Mouse (Mus musculus) urinary bladder, postnatal 36 days (tissue): ENCODE results near the gene Sdc4.

Experiments
- DNase-seq, 2 experiments: peaks; one replicate each; pipeline ENCODE4 v3.0.0; 2022; ENCODE audit warnings: low spot score in 2 of 2, mixed read lengths in 1 of 2

The Sdc4 gene

DNA sequence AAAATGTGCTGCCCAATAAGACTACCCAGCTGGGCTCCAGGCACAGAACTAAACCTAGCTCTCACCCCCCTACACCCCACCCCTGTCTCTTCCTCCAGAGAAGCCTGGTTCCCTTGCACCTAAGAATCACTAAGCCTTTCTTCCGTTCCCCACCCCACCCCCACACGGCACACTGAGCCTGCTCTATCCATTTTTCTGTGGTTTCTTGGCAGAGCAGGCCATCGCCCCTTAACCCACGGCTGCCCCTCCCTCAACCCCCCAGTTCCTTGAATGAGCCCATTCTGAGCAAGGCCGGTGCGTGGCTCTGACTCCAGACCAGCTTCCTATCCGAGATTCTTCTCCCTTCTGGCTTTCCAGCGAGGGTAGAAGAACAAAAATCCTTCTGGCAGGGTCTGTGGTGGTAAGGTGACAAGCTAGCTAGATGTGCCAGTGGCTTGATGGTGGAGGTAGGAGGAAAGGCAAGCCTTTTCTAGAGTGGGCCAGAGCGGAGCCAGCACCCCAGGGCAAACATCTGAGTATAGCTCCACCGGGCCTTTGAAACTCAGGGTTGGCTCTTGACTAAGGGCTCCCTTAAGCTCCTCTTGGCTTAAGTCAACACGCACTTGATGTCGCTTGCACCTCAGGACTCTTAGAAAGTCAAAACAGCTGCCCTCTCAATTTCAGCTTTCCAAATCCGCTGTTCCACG is 40.1 kb downstream of the Sdc4 start:
- DNase-seq: no peak

DNA sequence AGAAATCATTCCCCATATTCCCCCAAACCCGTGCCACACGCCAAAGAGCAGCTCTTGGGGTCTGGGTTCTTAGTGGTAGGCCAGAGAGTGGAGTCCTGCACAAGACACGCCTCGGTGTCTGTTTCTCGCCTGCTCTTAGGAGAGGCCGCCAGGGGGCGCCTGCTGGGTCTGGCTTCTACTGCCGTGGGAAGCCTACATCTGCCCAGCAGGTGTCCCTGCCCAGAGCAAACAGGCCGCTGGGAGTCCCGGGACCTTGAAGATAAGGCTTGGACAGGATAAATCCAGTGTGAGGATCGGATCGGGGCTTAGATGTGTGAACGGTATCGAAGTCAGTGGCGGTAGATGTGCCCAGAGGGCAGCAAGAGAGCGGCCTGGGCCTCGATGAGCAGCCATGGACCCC is 40.8 kb downstream of the Sdc4 start, which contains the start of gene Rbpjl:
TSS of gene Rbpjl (plus strand) at position 236 of the 400 bp plus-strand sequence.
- DNase-seq: peak; percentile 63 to 73

DNA sequence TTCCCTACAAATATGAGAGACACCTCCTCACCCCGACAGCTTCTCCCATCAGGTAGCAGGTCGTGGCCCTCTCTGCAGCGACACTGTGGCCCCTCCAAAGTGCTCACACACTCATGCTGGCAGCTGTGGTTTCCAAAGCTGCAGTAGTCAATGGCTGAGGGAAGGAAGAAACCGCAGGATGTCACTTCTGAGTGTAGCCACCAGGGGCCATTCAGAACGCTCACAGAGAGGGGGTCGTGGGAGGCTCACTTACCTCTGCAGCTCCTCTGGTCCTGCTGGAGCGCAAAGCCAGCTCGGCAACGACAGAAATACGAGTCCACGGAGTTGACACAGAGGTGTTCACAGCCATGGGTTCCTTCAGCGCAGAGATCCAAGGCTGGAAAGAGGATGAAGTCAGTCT is 46.8 kb downstream of the Sdc4 start:
- no peak for DNase-seq

DNA sequence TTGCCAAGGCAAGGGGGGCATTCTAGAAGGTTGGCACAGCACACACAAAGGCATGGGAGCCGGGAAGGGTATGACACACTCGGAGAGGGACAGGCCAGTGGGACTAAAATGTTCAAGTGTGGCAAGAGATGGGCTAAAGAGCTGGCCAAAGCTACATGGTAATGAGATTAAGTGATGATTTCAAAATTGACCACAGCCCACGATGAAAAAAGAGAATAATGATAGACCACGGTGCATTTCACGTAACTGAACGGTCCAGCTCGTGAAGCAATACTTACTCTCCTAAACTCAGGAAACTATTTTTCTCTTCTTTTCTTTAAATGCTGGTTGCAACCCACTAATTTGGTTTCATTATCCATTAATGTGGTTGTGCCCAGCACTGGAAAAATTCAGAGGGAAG is 47.6 kb downstream of the Sdc4 start:
- no peak for DNase-seq

DNA sequence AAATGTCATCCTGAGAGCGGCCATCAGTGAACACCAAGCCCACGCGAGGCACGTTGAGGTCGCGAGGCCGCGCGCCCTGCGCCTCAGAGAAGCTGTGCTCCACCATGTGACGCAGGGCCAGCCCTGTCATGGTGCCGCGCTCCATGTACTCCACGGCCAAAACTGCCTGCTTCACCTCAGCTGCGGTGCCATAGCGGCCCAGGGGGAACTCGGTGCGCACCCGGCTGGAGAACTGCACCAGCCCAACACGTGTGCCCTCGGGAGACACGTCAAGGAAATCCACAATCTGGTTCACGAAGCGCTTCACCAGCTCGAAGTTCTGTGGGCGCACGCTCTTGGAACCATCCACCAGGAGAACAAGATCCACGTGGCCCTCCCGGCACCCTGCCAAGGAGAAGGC is 50.6 kb downstream of the Sdc4 start:
- no peak for DNase-seq

DNA sequence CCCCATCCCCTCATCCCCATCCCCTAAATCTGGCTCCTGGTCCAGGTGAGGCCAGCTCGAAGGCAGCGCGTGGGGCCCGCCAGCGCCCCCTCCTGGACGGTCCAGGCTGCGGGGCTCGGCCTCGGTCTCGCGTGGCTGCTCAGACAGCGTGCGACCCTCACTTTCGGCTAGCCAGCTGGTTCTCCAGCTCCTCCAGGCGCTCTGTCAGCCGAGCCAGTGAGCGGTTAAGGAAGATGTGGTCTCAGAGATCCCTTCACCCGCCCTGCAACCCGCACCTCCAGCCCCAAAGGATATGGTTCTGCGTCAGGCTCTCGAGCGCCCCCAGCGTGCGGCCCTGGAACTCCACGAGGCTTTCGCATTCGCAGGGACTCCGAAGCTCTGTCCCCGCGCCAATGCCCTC is 54.2 kb downstream of the Sdc4 start:
- peak; percentile 70 to 78 for DNase-seq

DNA sequence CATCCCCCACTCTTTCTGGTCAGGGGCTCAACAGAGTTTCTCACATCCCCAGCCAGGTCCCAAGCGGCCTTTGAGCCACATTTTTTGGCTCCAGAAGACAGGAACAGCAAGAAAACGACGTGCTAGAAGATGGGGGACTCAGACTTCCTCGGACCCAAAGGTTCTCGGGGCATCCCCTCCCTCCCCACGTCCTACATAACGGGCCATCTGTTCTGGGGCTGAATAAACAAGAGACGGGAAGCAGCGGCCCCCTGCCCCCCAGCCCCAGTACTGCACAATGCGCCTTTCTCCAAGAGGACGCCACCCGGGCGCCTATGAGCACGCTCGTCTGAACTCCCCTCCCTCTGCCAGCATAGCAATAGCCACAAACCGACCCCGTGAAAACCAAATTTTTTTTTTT is 54.7 kb downstream of the Sdc4 start, which contains the start of gene Slpi:
TSS of gene Slpi (minus strand) at position 76 of the 400 bp plus-strand sequence.
- no peak for DNase-seq

DNA sequence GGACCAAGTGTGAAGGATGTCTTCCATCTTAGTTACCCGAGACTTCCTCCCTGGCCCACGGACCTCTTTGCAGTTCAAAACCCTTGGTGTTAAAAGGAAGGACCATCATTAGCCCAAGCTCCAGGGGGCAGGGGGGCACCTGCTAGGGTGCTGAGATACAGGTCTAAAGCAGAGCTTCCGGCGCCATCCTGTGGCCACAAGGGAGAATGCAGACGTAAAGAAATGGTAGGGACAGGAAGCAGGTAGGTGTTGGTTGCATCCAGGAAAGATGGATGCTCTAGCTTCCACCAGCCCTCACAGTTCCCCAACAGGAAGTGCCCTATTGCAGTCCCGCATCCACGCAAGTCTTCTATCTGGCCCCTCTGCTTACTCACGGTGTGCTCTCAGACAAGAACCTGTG is 56.7 kb downstream of the Sdc4 start:
- peak in 1 of 2 experiments; percentile 40 for DNase-seq

DNA sequence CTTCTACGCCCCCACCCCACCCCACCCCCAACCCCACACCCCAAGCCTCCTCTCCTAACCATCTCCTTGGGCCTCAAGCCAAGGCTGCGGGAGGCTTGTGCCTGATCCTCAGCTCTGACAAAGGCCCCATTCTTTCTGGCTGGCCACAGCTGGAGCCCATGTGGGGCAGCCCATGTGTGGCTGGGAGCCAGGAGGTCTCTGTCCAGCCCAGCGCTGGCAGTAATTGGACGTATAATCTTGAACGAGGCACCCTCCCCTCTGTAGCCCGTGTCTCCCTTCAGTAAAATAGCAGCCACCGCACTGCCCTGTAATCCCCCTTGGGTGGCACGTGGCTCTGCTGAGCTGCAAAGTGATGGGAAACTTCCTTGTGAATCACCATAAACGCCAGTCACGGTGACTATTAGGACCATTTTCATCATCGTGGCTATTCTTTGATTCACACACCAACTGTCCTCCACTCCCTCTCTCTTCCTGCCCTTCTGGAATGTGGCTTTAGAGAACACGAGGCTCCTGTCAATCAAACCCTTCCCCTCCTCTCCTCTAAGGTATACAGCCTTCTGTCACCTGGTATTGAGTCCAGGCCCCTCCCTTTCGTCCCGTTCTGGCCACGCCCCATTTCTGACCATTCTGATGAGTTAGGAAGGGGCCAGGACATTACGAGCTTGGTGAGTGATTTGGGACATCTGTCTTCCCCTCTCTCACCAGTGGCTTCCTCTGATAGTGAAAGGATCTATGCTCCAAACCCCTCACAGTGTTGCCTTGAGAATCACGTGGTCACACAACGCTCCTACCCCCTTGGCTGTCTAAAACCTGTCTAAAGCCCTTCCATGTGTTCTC is 57.5 kb downstream of the Sdc4 start:
- no peak for DNase-seq

DNA sequence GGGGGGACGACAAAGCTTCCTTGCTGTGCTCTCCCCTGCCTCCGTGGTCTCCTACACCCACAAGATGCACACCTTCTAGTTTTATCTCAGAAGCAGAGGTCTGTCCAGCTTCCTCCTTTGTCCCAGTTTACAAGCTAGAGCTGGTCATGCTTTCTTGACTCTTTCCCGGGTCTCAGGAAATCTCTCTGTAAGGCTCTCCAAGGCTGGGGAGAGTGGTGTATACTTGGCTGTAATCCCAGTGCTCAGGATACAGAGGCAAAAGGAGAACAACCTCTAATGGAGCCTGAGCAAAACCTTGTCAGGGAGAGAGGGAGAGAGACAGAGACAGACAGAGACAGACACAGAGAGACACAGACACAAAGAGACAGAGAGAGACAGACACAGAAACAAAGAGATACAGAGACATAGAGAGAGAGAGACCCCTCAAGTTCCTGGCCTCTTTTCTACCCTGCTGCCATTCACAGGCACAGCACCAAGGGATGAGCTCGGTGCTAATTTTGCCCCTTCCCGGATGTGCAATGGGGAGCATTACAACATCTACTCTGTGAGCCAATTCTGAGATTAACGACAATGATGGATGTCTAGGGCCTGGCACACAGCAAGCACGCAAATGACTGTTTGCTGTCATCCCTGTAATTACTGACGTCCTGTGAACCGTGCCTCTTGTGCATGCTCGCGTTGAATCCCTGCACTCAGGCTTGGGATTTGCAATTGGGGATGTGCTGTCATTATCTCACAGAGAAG is 59.9 kb downstream of the Sdc4 start:
- no peak for DNase-seq

DNA sequence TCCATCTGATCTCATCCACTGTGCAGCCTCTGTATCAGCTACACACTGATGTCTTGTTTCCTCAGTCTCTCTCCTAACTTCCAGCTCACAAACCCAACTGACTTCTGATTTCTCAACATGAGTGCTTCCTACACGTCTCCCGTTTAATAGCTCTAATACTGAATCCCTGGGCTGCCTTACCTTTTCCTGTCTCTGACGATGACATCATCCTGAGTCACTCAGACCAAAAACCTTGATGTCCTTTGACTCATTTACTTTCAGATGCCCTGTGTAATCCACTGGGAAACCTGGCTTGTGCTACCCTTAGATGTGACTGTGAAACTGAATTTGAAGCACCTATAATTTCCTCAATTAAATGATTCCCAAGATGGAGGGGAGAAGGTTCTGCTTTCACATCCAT is 60.7 kb downstream of the Sdc4 start:
- no peak for DNase-seq

DNA sequence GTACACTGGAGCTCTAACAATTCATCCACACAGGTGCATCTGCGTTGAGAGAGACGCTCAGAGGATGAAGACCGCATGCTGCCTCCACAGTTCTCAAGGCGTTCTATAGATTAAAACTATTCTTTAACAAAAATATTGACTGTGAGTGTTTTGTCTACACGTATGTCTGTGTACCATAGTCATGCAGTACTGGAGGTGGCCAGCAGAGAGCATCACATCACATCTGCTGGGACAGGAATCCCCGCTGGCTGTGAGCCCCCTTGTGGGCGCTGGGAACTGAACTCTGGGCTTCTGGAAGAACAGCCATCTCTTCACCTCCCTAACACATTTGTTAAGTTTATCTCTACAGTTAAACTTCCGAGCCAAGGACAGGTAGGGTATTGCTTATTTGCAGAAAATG is 62.0 kb downstream of the Sdc4 start:
- no peak for DNase-seq

DNA sequence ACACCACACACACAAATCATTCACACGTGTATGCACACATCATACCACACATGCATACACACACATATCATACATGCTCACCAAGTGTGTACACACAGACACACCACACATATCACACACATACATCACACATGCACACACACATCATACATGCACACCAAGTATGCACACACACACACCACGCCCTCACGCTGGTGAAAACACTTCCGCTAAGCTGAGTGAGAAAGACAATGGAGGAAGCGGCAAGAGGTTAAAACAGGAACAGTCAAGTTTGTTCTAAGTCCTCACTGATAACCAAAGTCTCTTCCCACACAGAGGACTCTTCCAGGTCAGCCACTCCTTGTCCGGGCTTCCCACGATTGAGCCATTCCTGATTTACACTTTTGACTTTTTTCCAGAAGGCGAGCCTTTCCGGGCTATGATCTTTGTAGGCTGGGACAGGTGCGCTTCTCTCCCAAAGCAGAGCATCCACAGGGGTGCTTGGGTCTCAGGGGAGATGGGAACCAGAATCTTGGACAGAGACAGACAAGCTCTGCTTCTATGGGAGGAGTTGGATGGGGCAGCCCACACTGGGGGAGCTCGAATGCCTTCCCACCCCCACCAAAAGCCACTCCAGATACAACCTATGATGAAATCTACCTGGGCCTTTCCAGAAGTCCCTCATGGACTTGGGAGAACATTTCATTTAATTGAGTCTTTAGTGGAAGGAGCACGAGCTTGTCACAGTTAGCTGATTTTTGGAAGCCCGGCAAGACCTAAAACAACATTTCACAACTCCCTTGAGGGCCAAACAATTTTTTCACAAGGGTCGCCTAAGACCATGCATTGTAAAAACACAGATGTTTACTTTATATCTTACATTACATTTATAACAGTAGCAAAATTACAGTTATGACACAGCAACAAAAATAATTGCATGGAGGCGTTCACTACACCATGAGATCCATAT is 65.9 kb downstream of the Sdc4 start:
- DNase-seq: no peak
